Mouse (Mus musculus): ENCODE measurements at regions not wholly inside any gene's neighbourhood (a gene's known extent, or its start where the extent isn't known, plus 50 kb on each side); places are given as distances from the start of the nearest gene placed in this dataset.

DNA sequence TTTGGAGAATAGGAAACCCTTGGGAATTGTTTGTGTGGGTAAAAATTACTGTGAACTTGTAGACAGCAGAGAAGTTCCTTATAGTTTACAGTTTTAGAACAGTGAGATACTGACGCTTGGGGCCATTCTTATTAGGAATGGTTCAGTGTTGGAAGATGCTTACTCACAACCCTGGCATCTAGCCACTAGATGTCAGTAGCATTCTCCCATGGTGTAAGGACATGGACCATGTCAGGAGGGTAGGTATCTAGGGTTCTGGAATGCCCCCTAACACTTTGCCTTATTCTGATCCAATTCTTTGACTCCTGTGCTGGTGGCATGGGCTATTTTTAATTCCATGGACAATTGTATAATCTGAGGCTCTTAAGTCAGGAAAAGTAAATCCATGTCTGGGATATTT lies 185.3 kb upstream of the Ccn2 start:
- TF ChIP-seq CTCF (IDR thresholded peaks at IDR 0.05; ENCODE audit: control insufficient read depth, insufficient read depth, insufficient replicate concordance, low read depth, low read length) (no peak), POLR2A (IDR thresholded peaks at IDR 0.05; ENCODE audit: control insufficient read depth, low read depth, low read length) (no peak)
